Mouse (Mus musculus) limb, embryonic 14.5 days (tissue): ENCODE data around the gene Trip10. TPM values are rescaled to one million over a fixed set of nuclear protein-coding genes. Genes with fewer than 3 reads are reported as not detected.

Experiments
- ATAC-seq: fragments of 200-750 bp; cut with Nextera tagmentation; 2 replicates; pipeline ENCODE4 v1.8.0; 2017; ENCODE audit warnings: low read depth, moderate number of reproducible peaks, moderate TSS enrichment; ENCODE audit not compliant: low FRiP score
- DNase-seq: peaks from one replicate; pipeline ENCODE4 v3.0.0-alpha.2; 2015; ENCODE audit warnings: low spot score
- H3K27ac ChIP-seq: fragments of 300-500 bp; sonication (generic); replicated peaks from 2 replicates; pipeline ENCODE4 v1.5.1; 2014; ENCODE audit warnings: low read depth, mild to moderate bottlenecking, low read length, moderate library complexity, mixed read lengths
- H3K27me3 ChIP-seq: fragments of 300-500 bp; sonication (generic); 2 replicates; pipeline ENCODE4 v1.6.1; 2014; ENCODE audit warnings: low read length, mixed read lengths; ENCODE audit not compliant: control insufficient read depth, insufficient read depth
- H3K36me3 ChIP-seq: fragments of 300-500 bp; sonication (generic); 2 replicates; pipeline ENCODE4 v1.6.1; 2014; ENCODE audit warnings: mild to moderate bottlenecking, low read length, moderate library complexity, mixed read lengths; ENCODE audit not compliant: control insufficient read depth, insufficient read depth
- H3K4me1 ChIP-seq: fragments of 300-500 bp; sonication (generic); 2 replicates; pipeline ENCODE4 v1.6.1; 2014; ENCODE audit warnings: antibody characterized with exemption, low read length, mixed read lengths; ENCODE audit not compliant: control insufficient read depth, insufficient read depth
- H3K4me2 ChIP-seq: fragments of 300-500 bp; sonication (generic); replicated peaks from 2 replicates; pipeline ENCODE4 v1.6.1; 2014; ENCODE audit warnings: low read depth, mild to moderate bottlenecking, low read length, moderate library complexity; ENCODE audit not compliant: severe bottlenecking
- H3K4me3 ChIP-seq: fragments of 300-500 bp; sonication (generic); replicated peaks from 2 replicates; pipeline ENCODE4 v1.5.1; 2014; ENCODE audit warnings: low read length
- H3K9ac ChIP-seq: fragments of 300-500 bp; sonication (generic); 2 replicates; pipeline ENCODE4 v1.6.1; 2014; ENCODE audit warnings: mild to moderate bottlenecking, low read depth, low read length, moderate library complexity; ENCODE audit not compliant: severe bottlenecking
- H3K9me3 ChIP-seq: fragments of 300-500 bp; sonication (generic); 2 replicates; pipeline ENCODE4 v1.6.1; 2016; ENCODE audit warnings: low read length; ENCODE audit not compliant: control insufficient read depth
- POLR2A ChIP-seq: fragments of 200-500 bp; IDR thresholded peaks from 2 replicates; pipeline ENCODE4 v1.8.0; 2012; ENCODE audit warnings: inconsistent platforms, mild to moderate bottlenecking, moderate library complexity, borderline replicate concordance; ENCODE audit not compliant: insufficient read depth, insufficient read length; ENCODE audit errors: extremely low read depth
- WGBS: fragments of 180-500 bp; shearing (Covaris S2); extraction: QIAGEN DNeasy Blood & Tissue Kit; methylation state at CpG from one replicate; pipeline ENCODE4 v1.1.7; 2014; 5-methylcytosine and 5-hydroxymethylcytosine counted together
- polyA plus RNA-seq, 2 experiments: library from polyadenylated mRNA; depleted of rRNA in 1 of 2; stranded (reverse) in 1 of 2; unstranded in 1 of 2; fragments of >200 nt; fragmentation: Nextera tagmentation in 1 of 2; extraction: Ambion mirVana in 1 of 2; gene quantifications; 2 replicates each; pipeline versions ENCODE4 v1.2.1 to v1.2.3; 2012 to 2014

Trip10 gene
- polyA plus RNA-seq, 2 experiments: 27.1 to 46.9 TPM

GRCm38 (mm10) chr17:57264972-57265945 is 16.0 kb downstream of the Trip10 start:
- peak overlapping the region; percentile 11 for H3K4me3 ChIP-seq
- H3K27me3 ChIP-seq: no peaks in the 10 kb centered on the region
- peaks cover 38% of the 10 kb centered on the region for H3K36me3 ChIP-seq
- H3K4me1 ChIP-seq: 0 out of 2 replicates have a peak, but pooled peaks cover 5% of the 10 kb centered on the region
- H3K9ac ChIP-seq: no peak overlapping the region
- TF ChIP-seq POLR2A: no peak
- WGBS: 25% methylated on average over 21 of the region's 22 CpGs
- H3K27ac ChIP-seq: no peak overlapping the region; the same call in 1 of the 2 replicates
- ATAC-seq (peak; percentile 69), DNase-seq (peak; percentile 31)
- H3K9me3 ChIP-seq: no peaks in the 10 kb centered on the region
- H3K4me2 ChIP-seq: peak overlapping the region; percentile 32

- 82% methylated on average over 6 of the region's 6 CpGs for WGBS
- ATAC-seq: no peak
Measured at GRCm38 (mm10) chr17:57267556-57268126, 18.4 kb downstream of the Trip10 start.

GRCm38 (mm10) chr17:57271301-57271700 is 22.0 kb downstream of the Trip10 start:
- H3K27ac ChIP-seq: no peak overlapping the region
- no peak for ATAC-seq
- no peak for TF ChIP-seq POLR2A
- H3K27me3 ChIP-seq: peaks cover 24% of the 10 kb centered on the region
- 63% methylated on average over 9 of the region's 9 CpGs for WGBS
- H3K4me3 ChIP-seq: no peak overlapping the region
- no peak overlapping the region for H3K9ac ChIP-seq
- H3K36me3 ChIP-seq: no peaks in the 10 kb centered on the region
- DNase-seq: no peak
- no peak overlapping the region for H3K4me2 ChIP-seq
- no peaks in the 10 kb centered on the region for H3K9me3 ChIP-seq
- peaks cover 6% of the 10 kb centered on the region for H3K4me1 ChIP-seq

More at GRCm38 (mm10) chr17:57267556-57268126, 18.4 kb downstream of the Trip10 start:
- Histone ChIP-seq H3K4me2 (no peak overlapping the region), H3K36me3 (peaks cover 16% of the 10 kb centered on the region), H3K27ac (no peak overlapping the region), H3K9me3 (no peaks in the 10 kb centered on the region), H3K4me1 (0 out of 2 replicates have a peak, but pooled peaks cover 5% of the 10 kb centered on the region), H3K27me3 (no peaks in the 10 kb centered on the region), H3K4me3 (no peak overlapping the region), H3K9ac (no peak overlapping the region)
- TF ChIP-seq POLR2A: no peak
- DNase-seq: no peak

GRCm38 (mm10) chr17:57273846-57274245 is 24.6 kb downstream of the Trip10 start:
- no peak overlapping the region for H3K27ac ChIP-seq
- DNase-seq (no peak), ATAC-seq (no peak)
- no peak for TF ChIP-seq POLR2A
- H3K9me3 ChIP-seq: no peaks in the 10 kb centered on the region
- H3K36me3 ChIP-seq: no peaks in the 10 kb centered on the region
- H3K9ac ChIP-seq: no peak overlapping the region
- H3K4me3 ChIP-seq: no peak overlapping the region
- H3K27me3 ChIP-seq: peaks cover 25% of the 10 kb centered on the region
- H3K4me2 ChIP-seq: no peak overlapping the region
- peaks cover 7% of the 10 kb centered on the region for H3K4me1 ChIP-seq
- WGBS: 32% methylated on average over 7 of the region's 7 CpGs

- no peak for DNase-seq
- 0 out of 2 replicates have a peak overlapping the region, but pooled peaks have one; percentile 48 for H3K9ac ChIP-seq
- H3K4me1 ChIP-seq: peaks cover 7% of the 10 kb centered on the region
- no peaks in the 10 kb centered on the region for H3K9me3 ChIP-seq
- peaks cover 25% of the 10 kb centered on the region for H3K27me3 ChIP-seq
- no peaks in the 10 kb centered on the region for H3K36me3 ChIP-seq
- H3K27ac ChIP-seq: no peak overlapping the region
- no peak for TF ChIP-seq POLR2A
- H3K4me2 ChIP-seq: peak overlapping the region; percentile 70
- WGBS: 6% methylated on average over 15 of the region's 15 CpGs
- peak overlapping the region; percentile 54 for H3K4me3 ChIP-seq
- ATAC-seq: no peak
Measured at GRCm38 (mm10) chr17:57274686-57275085, 25.4 kb downstream of the Trip10 start.
